Mouse (Mus musculus): ENCODE results near the gene Tmc7.

The Tmc7 gene

GRCm38 (mm10) chr7:118585856-118586255 lies 1.3 kb upstream of the Tmc7 start:
- DNase-seq (ENCODE audit: low spot score in 2 of 2) = no peak

- DNase-seq (ENCODE audit: low spot score in 2 of 2) = no peak
Measured at GRCm38 (mm10) chr7:118584926-118585325, 390 bp upstream of the Tmc7 start.

GRCm38 (mm10) chr7:118583821-118584220 lies 715 bp downstream of the Tmc7 start:
- no peak for DNase-seq (ENCODE audit: low spot score in 2 of 2)

- DNase-seq (ENCODE audit: low spot score in 2 of 2) = no peak
Measured at GRCm38 (mm10) chr7:118579938-118580337, 4.6 kb downstream of the Tmc7 start.

- no peak for DNase-seq (ENCODE audit: low spot score in 2 of 2)
Measured at GRCm38 (mm10) chr7:118578269-118578668, 6.3 kb downstream of the Tmc7 start.

- no peak for DNase-seq (ENCODE audit: low spot score in 2 of 2)
Measured at GRCm38 (mm10) chr7:118572039-118572438, 12.5 kb downstream of the Tmc7 start.

GRCm38 (mm10) chr7:118571350-118571749 lies 13.2 kb downstream of the Tmc7 start:
- DNase-seq (ENCODE audit: low spot score in 2 of 2) = no peak

- no peak for DNase-seq (ENCODE audit: low spot score in 2 of 2)
Measured at GRCm38 (mm10) chr7:118569121-118569543, 15.4 kb downstream of the Tmc7 start.

GRCm38 (mm10) chr7:118554290-118554689 lies 30.2 kb downstream of the Tmc7 start:
- no peak for DNase-seq (ENCODE audit: low spot score in 2 of 2)

- DNase-seq (ENCODE audit: low spot score in 2 of 2) = no peak
Measured at GRCm38 (mm10) chr7:118553881-118554280, 30.7 kb downstream of the Tmc7 start.

GRCm38 (mm10) chr7:118547451-118547850 lies 37.1 kb downstream of the Tmc7 start:
- DNase-seq (ENCODE audit: low spot score in 2 of 2) = no peak

- DNase-seq (ENCODE audit: low spot score in 2 of 2) = no peak
Measured at GRCm38 (mm10) chr7:118544128-118544527, 40.4 kb downstream of the Tmc7 start.

GRCm38 (mm10) chr7:118535076-118535475 lies 49.5 kb downstream of the Tmc7 start:
- no peak for DNase-seq (ENCODE audit: low spot score in 2 of 2)

- no peak for DNase-seq (ENCODE audit: low spot score in 2 of 2)
Measured at GRCm38 (mm10) chr7:118534326-118534725, 50.2 kb downstream of the Tmc7 start.

- peak; percentile 95 to 97 for DNase-seq (ENCODE audit: low spot score in 2 of 2)
Measured at GRCm38 (mm10) chr7:118533178-118533578, 51.4 kb downstream of the Tmc7 start, which contains the start of gene Coq7. Coq7 (minus strand) TSS chr7:118533356.

- DNase-seq (ENCODE audit: low spot score in 2 of 2) = peak; percentile 98
Measured at GRCm38 (mm10) chr7:118532519-118533177, 51.9 kb downstream of the Tmc7 start.

- no peak for DNase-seq (ENCODE audit: low spot score in 2 of 2)
Measured at GRCm38 (mm10) chr7:118526967-118527366, 57.6 kb downstream of the Tmc7 start.

GRCm38 (mm10) chr7:118522077-118522476 lies 62.5 kb downstream of the Tmc7 start:
- DNase-seq (ENCODE audit: low spot score in 2 of 2) = no peak

GRCm38 (mm10) chr7:118519661-118520060 lies 64.9 kb downstream of the Tmc7 start:
- no peak for DNase-seq (ENCODE audit: low spot score in 2 of 2)

- DNase-seq (ENCODE audit: low spot score in 2 of 2) = peak; percentile 65 to 73
Measured at GRCm38 (mm10) chr7:118518687-118519086, 65.8 kb downstream of the Tmc7 start.

GRCm38 (mm10) chr7:118517819-118518218 lies 66.7 kb downstream of the Tmc7 start:
- DNase-seq (ENCODE audit: low spot score in 2 of 2) = no peak

- no peak for DNase-seq (ENCODE audit: low spot score in 2 of 2)
Measured at GRCm38 (mm10) chr7:118508556-118508955, 76.0 kb downstream of the Tmc7 start.

GRCm38 (mm10) chr7:118503844-118504243 lies 80.7 kb downstream of the Tmc7 start:
- DNase-seq (ENCODE audit: low spot score in 2 of 2) = no peak

GRCm38 (mm10) chr7:118502333-118502732 lies 82.2 kb downstream of the Tmc7 start:
- no peak for DNase-seq (ENCODE audit: low spot score in 2 of 2)
